Mouse (Mus musculus): Measurements from ENCODE around the gene Erich4. TPM values are rescaled to one million over a fixed set of nuclear protein-coding genes. Genes with fewer than 3 reads are reported as not detected.
A peak's percentile ranks its signal among the peaks of the same experiment; 100 is the strongest.

Erich4 gene
- total and polyA plus RNA-seq, 3 experiments, result 0.47 TPM; not detected in 2

DNA sequence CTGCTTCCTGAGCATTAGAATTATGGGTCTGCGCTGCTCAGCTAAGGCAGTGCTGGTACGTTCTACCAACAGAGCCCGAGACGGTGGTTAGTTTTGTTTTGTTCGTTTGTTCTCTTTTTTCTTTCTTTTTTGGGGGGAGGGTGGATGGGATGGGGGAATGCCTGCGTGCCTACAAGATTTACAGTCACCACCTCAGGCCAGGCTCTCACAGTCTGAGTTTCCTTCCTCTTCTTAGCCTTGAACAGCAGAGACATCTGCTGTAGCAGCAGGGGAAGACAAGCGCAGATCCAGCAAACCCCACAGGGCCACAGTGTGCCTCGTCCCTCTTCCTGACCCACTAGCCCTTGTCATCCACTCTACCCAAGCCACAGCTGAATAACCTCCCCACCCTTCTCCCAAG is 35.6 kb upstream of the Erich4 start:
- 79% methylated on average over 8 of the region's 8 CpGs for WGBS
- Histone ChIP-seq H3K9ac (ENCODE audit: low read depth, low read length) (no peak overlapping the region), H3K27me3 (ENCODE audit: control insufficient read depth, insufficient read depth, low read length) (no peaks in the 10 kb centered on the region), H3K4me1 (ENCODE audit: control insufficient read depth, insufficient read depth, low read length) (peaks cover 3% of the 10 kb centered on the region), H3K79me2 (replicated peaks; ENCODE audit: control insufficient read depth, insufficient read depth, low read length) (peaks cover 2% of the 10 kb centered on the region; the same call in 1 of the 2 replicates), H3K36me3 (ENCODE audit: control insufficient read depth, insufficient read depth, low read length) (peaks cover 3% of the 10 kb centered on the region; the same call in 1 of the 2 replicates), H3K4me3 (no peak overlapping the region), H3K27ac (no peak overlapping the region)
- intact Hi-C loops (cut with DNase I), result no loop called here
- peak; percentile 32 to 40 for DNase-seq
- TF ChIP-seq POLR2A (IDR thresholded peaks at IDR 0.05; ENCODE audit: insufficient read depth, low read depth, low read length) (no peak), EP300 (IDR thresholded peaks at IDR 0.05; ENCODE audit: insufficient read depth, low read depth, low read length) (no peak), CTCF (IDR thresholded peaks at IDR 0.05) (no peak)

- H3K9ac ChIP-seq (ENCODE audit: low read depth, low read length), result no peak overlapping the region
- peaks cover 3% of the 10 kb centered on the region; the same call in 1 of the 2 replicates for H3K36me3 ChIP-seq (ENCODE audit: control insufficient read depth, insufficient read depth, low read length)
- 69% methylated on average over 5 of the region's 5 CpGs for WGBS
- TF ChIP-seq EP300 (IDR thresholded peaks at IDR 0.05; ENCODE audit: insufficient read depth, low read depth, low read length) (no peak), POLR2A (IDR thresholded peaks at IDR 0.05; ENCODE audit: insufficient read depth, low read depth, low read length) (no peak), CTCF (IDR thresholded peaks at IDR 0.05) (no peak)
- no peaks in the 10 kb centered on the region for H3K27me3 ChIP-seq (ENCODE audit: control insufficient read depth, insufficient read depth, low read length)
- peaks cover 2% of the 10 kb centered on the region; the same call in 1 of the 2 replicates for H3K79me2 ChIP-seq (replicated peaks; ENCODE audit: control insufficient read depth, insufficient read depth, low read length)
- no peak overlapping the region for H3K27ac ChIP-seq
- no peak for DNase-seq
- intact Hi-C loops (cut with DNase I), result no loop called here
- no peak overlapping the region for H3K4me3 ChIP-seq
- H3K4me1 ChIP-seq (ENCODE audit: control insufficient read depth, insufficient read depth, low read length), result peaks cover 3% of the 10 kb centered on the region
Measured at GRCm38 (mm10) chr7:25649839-25650238, 34.1 kb upstream of the Erich4 start.

GRCm38 (mm10) chr7:25647574-25648123 is 32.0 kb upstream of the Erich4 start:
- H3K27me3 ChIP-seq (ENCODE audit: control insufficient read depth, insufficient read depth, low read length), result no peaks in the 10 kb centered on the region
- no peak overlapping the region for H3K27ac ChIP-seq
- no peak for DNase-seq
- no peak overlapping the region for H3K4me3 ChIP-seq
- H3K9ac ChIP-seq (ENCODE audit: low read depth, low read length), result no peak overlapping the region
- WGBS, result 59% methylated on average over 5 of the region's 5 CpGs
- H3K79me2 ChIP-seq (replicated peaks; ENCODE audit: control insufficient read depth, insufficient read depth, low read length), result 0 out of 2 replicates have a peak, but pooled peaks cover 2% of the 10 kb centered on the region
- peaks cover 3% of the 10 kb centered on the region for H3K4me1 ChIP-seq (ENCODE audit: control insufficient read depth, insufficient read depth, low read length)
- TF ChIP-seq POLR2A (IDR thresholded peaks at IDR 0.05; ENCODE audit: insufficient read depth, low read depth, low read length) (no peak), EP300 (IDR thresholded peaks at IDR 0.05; ENCODE audit: insufficient read depth, low read depth, low read length) (no peak), CTCF (IDR thresholded peaks at IDR 0.05) (no peak)
- intact Hi-C loops (cut with DNase I), result no loop called here
- peaks cover 3% of the 10 kb centered on the region; the same call in 1 of the 2 replicates for H3K36me3 ChIP-seq (ENCODE audit: control insufficient read depth, insufficient read depth, low read length)

- peaks cover 3% of the 10 kb centered on the region; the same call in 1 of the 2 replicates for H3K36me3 ChIP-seq (ENCODE audit: control insufficient read depth, insufficient read depth, low read length)
- H3K4me1 ChIP-seq (ENCODE audit: control insufficient read depth, insufficient read depth, low read length), result peaks cover 3% of the 10 kb centered on the region
- intact Hi-C loops (cut with DNase I), result no loop called here
- H3K9ac ChIP-seq (ENCODE audit: low read depth, low read length), result no peak overlapping the region
- no peak for DNase-seq
- H3K4me3 ChIP-seq, result no peak overlapping the region
- TF ChIP-seq EP300 (IDR thresholded peaks at IDR 0.05; ENCODE audit: insufficient read depth, low read depth, low read length), result no peak
- TF ChIP-seq CTCF (IDR thresholded peaks at IDR 0.05), result no peak
- TF ChIP-seq POLR2A (IDR thresholded peaks at IDR 0.05; ENCODE audit: insufficient read depth, low read depth, low read length), result no peak
- no peak overlapping the region for H3K27ac ChIP-seq
- no peaks in the 10 kb centered on the region for H3K27me3 ChIP-seq (ENCODE audit: control insufficient read depth, insufficient read depth, low read length)
- H3K79me2 ChIP-seq (replicated peaks; ENCODE audit: control insufficient read depth, insufficient read depth, low read length), result 0 out of 2 replicates have a peak, but pooled peaks cover 2% of the 10 kb centered on the region
- 65% methylated on average over 14 of the region's 14 CpGs for WGBS
Measured at GRCm38 (mm10) chr7:25645074-25645473, 29.4 kb upstream of the Erich4 start.

DNA sequence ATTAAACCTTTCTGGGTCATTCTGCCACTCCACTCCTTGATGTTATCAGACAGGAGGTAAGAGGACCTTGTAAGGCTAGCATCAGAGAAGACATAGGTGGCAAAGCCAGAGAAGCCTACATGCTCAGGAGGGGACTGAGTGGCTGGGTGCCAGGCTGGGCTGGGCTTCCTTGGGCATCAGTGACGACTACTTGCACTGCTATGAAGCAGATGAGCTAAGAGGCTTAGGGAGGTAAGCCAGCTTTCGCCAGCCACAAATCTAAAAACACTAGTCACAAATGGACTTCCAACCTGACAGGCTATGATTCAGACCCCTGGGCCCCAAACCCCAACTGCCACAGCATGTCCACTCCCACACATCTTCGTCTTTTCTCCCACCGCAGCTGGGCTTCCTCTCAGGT is 28.9 kb upstream of the Erich4 start:
- no peak overlapping the region for H3K4me3 ChIP-seq
- peaks cover 2% of the 10 kb centered on the region for H3K4me1 ChIP-seq (ENCODE audit: control insufficient read depth, insufficient read depth, low read length)
- no peak overlapping the region for H3K9ac ChIP-seq (ENCODE audit: low read depth, low read length)
- no peak overlapping the region for H3K27ac ChIP-seq
- 0 out of 2 replicates have a peak, but pooled peaks cover 2% of the 10 kb centered on the region for H3K79me2 ChIP-seq (replicated peaks; ENCODE audit: control insufficient read depth, insufficient read depth, low read length)
- intact Hi-C loops (cut with DNase I), result no loop called here
- WGBS, result 51% methylated on average over 4 of the region's 4 CpGs
- no peaks in the 10 kb centered on the region for H3K36me3 ChIP-seq (ENCODE audit: control insufficient read depth, insufficient read depth, low read length)
- TF ChIP-seq POLR2A (IDR thresholded peaks at IDR 0.05; ENCODE audit: insufficient read depth, low read depth, low read length), result no peak
- no peak for TF ChIP-seq CTCF (IDR thresholded peaks at IDR 0.05)
- no peak for TF ChIP-seq EP300 (IDR thresholded peaks at IDR 0.05; ENCODE audit: insufficient read depth, low read depth, low read length)
- DNase-seq, result no peak
- H3K27me3 ChIP-seq (ENCODE audit: control insufficient read depth, insufficient read depth, low read length), result no peaks in the 10 kb centered on the region

DNA sequence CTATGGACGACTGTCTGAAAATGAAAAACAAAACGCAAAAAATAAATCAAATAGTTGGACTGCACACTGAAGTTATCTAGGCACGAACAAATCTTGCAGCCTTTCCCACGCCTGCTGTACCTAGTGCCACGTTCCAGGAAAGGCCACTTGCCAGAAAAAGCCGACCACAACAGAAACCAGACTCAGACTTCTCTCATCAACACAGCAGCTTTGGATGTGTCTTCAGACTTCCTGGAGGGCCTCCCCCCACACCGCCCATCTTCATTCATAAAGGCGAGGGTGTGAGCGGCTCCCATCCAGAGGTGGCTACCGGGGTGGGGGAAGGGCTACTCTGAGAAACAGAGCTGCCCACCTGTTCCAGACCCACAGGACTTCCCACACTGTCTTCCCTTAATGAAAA is 28.4 kb upstream of the Erich4 start:
- Histone ChIP-seq H3K79me2 (replicated peaks; ENCODE audit: control insufficient read depth, insufficient read depth, low read length) (0 out of 2 replicates have a peak, but pooled peaks cover 2% of the 10 kb centered on the region), H3K27ac (no peak overlapping the region), H3K9ac (ENCODE audit: low read depth, low read length) (no peak overlapping the region), H3K4me1 (ENCODE audit: control insufficient read depth, insufficient read depth, low read length) (no peaks in the 10 kb centered on the region; the same call in 1 of the 2 replicates), H3K27me3 (ENCODE audit: control insufficient read depth, insufficient read depth, low read length) (no peaks in the 10 kb centered on the region), H3K4me3 (no peak overlapping the region), H3K36me3 (ENCODE audit: control insufficient read depth, insufficient read depth, low read length) (no peaks in the 10 kb centered on the region)
- intact Hi-C loops (cut with DNase I), result no loop called here
- TF ChIP-seq POLR2A (IDR thresholded peaks at IDR 0.05; ENCODE audit: insufficient read depth, low read depth, low read length), result no peak
- no peak for TF ChIP-seq EP300 (IDR thresholded peaks at IDR 0.05; ENCODE audit: insufficient read depth, low read depth, low read length)
- TF ChIP-seq CTCF (IDR thresholded peaks at IDR 0.05), result no peak
- peak in 1 of 2 experiments; percentile 26 for DNase-seq
- 41% methylated on average over 10 of the region's 10 CpGs for WGBS

Measured in heart, adult 2 months (tissue).